Mouse (Mus musculus): ENCODE results near the gene Nrxn3.
A peak's percentile ranks its signal among the peaks of the same experiment; 100 is the strongest.

The Nrxn3 gene

DNA sequence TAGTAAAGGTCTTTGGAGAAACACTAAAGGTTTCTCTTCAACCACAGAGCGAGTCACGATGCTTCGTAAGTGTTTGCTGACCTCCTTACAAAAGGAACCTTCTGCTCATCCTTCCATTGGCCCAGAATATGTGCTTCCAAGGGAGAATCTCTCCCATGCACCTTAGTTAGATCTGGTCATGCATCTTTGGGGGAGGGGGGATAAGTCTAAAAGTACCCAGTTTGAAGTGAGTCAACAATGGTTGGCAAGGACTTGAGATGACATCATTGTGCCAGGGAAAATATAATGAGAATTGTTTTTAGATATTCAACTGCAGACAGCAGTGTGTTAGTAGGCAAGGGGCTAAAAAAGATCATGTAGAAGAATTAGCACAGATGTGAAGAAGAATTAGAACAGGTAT, 1437.2 kb downstream of the Nrxn3 start:
- no peak for DNase-seq

- no peak for DNase-seq
Measured at GRCm38 (mm10) chr12:90166118-90166517, 1443.4 kb downstream of the Nrxn3 start.

DNA sequence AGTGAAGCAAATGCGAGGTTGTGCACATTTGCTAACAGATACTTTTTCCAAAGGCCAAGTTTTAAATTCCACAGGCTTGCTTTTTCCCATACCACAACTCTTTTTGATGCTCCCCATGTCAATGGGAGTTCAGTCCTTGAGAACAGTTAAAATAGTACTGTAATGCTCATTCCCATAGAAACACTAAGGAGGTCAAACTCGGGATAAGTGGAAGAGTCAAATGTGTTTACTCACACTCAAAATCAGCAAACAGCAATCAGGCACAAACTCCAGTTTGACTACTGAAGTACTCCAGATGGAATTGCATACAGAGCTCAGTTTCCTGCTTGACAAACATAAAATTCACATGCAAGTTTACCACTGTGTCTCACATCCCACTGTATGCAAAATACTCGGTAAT, 1458.9 kb downstream of the Nrxn3 start:
- DNase-seq = no peak

- no peak for DNase-seq
Measured at GRCm38 (mm10) chr12:90183021-90183420, 1460.3 kb downstream of the Nrxn3 start.

GRCm38 (mm10) chr12:90196161-90196560, 1473.5 kb downstream of the Nrxn3 start:
- no peak for DNase-seq

DNA sequence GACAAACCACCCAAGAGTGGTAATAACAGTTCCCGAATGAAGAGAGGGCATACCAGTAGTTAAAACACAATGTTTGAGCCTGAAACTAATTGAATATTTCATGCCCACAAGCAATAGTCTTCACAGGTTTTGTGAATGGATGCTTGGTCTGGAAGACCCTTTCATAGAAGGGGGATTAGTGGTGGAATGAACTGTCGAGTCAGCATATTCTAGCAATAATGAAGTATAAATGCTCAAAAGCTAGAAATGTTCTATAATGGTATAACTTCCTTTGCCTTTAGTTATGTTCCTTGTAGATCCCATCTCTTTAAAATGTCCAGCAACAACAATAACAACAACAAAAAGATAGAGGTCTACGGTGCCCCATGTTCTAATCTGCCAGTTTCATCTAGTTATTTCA, 1475.3 kb downstream of the Nrxn3 start:
- DNase-seq = no peak

GRCm38 (mm10) chr12:90202501-90202900, 1479.8 kb downstream of the Nrxn3 start:
- DNase-seq = no peak

DNA sequence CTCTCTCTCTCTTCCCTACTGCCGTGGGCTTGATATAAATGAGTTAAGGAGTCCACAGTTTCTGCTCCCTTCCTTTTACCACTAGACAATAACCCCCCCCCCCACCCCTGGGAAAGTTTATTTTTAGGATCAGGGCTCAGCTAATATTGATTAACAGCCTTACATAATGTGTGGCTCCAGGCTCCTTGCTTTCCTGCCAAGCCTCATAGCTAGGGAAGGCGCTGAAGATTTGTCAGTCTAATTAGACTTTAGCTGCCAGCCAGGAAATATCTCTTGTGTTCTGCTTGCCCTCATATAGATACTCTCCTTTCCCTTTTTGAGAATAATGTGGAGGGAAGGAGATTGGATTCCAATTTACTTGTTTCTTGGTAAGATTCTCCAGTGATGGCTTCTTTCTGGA, 1488.7 kb downstream of the Nrxn3 start:
- no peak for DNase-seq

DNA sequence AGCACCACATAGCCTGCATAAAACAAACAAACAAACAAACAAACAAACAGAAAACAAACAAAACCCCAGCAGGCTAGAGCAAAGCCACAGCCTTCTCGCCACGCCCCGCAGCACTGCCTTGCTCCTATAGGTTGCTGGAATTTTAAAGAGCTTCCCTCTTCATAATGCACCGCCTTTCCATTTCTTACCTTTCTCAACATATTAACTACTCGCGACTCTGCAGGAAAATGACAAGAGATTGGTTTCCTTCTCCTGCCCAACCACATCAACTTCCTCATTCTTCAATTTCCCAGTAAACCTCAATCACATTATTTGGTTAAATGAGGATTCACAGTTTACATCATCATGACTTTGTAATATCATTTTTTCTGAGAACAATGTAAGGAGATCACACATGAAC, 1494.4 kb downstream of the Nrxn3 start:
- DNase-seq = no peak

GRCm38 (mm10) chr12:90229062-90229461, 1506.4 kb downstream of the Nrxn3 start:
- no peak for DNase-seq

GRCm38 (mm10) chr12:90236093-90236492, 1513.4 kb downstream of the Nrxn3 start:
- DNase-seq = no peak

GRCm38 (mm10) chr12:90260301-90260700, 1537.6 kb downstream of the Nrxn3 start:
- no peak for DNase-seq

DNA sequence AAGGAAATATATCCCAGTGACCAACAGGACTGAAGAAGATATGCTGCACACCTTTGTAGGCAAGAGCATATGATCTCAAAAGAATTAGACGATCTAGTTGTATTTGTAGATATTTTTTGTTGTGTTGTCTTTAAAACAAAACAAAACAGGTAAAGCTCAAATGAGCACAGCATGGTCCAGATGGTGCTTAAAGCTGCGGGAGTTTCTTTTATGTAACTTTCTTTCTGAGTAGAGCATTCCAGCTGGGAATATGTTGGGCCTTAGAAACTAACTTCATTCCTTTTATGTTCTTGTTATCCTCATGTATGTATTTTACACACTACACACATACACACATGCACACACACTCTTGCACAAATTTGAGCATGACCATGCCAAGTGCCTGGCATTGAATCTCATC, 1545.4 kb downstream of the Nrxn3 start:
- no peak for DNase-seq

DNA sequence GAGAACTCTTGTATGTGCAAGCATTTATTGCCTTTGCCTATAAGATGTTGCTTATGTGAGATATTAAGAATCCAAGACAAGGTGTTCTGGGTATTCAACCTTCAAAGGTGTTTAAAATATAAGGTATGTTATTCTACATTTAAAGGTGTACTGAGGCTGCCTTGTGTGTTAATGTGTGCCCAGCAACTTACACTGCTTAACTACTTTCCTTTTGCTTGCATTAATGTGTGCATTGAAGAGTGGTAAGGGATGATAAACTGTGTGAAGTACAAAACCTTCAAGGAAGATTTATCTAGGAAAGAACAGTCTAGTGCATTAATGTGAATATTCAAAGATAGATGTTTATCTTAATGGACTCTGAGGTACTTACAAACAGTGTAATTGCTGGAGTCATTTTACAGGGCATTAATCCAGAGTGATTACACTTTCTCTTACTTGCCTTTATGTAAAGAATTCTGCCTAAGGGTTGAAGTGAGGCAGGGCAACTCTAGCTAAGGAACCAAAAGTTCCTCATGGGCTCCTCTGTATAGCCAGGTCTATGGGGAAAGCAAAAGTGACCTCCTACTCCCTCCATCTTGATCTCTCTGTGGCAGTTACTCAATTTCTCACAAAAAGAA, 1548.2 kb downstream of the Nrxn3 start:
- no peak for DNase-seq

GRCm38 (mm10) chr12:90274621-90275236, 1552.1 kb downstream of the Nrxn3 start:
- DNase-seq = peak; percentile 7

GRCm38 (mm10) chr12:90281236-90281635, 1558.6 kb downstream of the Nrxn3 start:
- no peak for DNase-seq

GRCm38 (mm10) chr12:90283022-90283421, 1560.3 kb downstream of the Nrxn3 start:
- no peak for DNase-seq

- DNase-seq = no peak
Measured at GRCm38 (mm10) chr12:90302671-90303070, 1580.0 kb downstream of the Nrxn3 start.

DNA sequence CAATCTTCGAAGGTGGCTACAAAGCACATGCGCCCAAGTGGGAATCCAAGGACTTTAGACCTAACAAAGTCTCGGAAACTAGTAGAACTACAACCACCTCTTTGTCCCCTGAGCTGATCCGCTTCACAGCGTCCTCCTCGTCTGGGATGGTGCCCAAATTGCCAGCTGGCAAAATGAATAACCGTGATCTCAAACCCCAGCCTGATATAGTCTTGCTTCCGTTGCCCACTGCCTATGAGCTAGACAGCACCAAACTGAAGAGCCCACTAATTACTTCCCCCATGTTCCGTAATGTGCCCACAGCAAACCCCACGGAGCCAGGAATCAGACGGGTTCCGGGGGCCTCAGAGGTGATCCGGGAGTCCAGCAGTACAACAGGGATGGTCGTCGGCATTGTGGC, 1609.1 kb downstream of the Nrxn3 start:
- no peak for DNase-seq

DNA sequence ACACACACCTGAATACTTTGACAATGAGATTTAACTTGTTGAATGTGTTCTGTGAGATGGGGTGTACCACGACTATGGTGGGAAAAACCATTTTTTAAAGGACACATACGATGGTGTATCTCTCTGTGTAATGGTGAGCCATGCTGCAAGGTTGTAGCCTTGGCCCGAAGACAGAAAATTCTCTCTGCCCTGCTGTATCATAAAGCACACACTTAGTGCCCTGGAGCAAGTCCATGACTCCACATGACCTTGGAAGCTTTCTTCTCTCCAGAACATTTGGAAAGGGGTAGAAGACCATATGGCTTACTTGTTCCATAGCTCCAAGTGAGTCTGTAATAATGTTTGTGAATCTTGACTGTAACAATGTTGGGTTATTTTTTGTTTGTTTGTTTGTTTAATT, 1609.8 kb downstream of the Nrxn3 start:
- no peak for DNase-seq

DNA sequence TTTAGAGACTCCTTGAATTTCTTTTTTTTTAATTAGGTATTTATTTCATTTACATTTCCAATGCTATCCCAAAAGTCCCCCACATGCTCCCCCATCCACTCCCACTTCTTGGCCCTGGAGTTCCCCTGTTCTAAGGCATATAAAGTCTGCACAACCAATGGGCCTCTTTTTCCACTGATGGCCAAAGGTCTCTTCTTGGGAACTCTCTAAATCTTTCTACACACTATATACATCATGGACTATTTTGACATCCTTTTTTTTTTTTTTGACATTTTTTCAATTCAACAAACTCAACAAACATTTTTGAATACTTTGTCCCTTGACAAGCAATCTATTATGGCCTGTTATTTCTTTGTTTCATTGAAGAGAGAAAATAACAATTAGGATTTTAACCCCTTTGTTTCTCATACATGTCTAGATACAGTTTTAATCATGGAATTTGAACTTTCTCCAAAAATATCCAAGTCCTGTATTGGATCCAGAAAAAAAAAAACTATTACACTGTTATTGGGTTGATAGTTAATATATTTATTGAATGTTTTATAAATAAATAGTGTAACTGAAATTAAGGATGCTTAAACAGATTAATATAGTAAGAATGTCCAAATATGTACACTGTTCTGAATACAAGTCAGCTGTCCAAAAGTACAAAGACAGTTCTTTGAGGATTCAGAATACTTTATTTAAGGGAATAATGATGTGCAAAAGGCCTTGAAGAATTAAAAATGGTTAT, 1615.0 kb downstream of the Nrxn3 start:
- DNase-seq = no peak

DNA sequence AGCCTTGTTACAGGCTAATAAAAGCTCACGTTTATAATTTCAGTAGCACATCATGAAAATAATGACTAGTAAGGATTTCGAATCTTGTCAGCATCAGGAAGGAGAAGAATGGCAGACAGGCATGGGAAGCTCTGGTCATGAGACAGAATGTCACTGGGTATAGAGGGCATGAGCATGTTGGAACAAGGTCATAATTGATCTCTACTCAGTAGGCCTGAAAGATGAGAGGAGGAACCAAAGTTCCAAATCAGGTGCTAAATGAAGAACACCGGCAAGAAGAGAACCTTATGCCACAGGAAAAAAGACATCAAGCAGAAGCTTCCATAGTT, 1615.5 kb downstream of the Nrxn3 start:
- DNase-seq = no peak

Measured in right cerebral cortex, postnatal 14 days (tissue).